Mouse (Mus musculus) lung, postnatal 0 days (tissue): ENCODE results near the gene Pip5kl1. TPM values are rescaled to one million over a fixed set of nuclear protein-coding genes. Genes with fewer than 3 reads are reported as not detected.

Source experiments
- ATAC-seq: fragments of 200-750 bp; cut with Nextera tagmentation; 2 replicates; pipeline ENCODE4 v1.8.0; 2017; ENCODE audit warnings: moderate library complexity
- DNase-seq: peaks from one replicate; pipeline ENCODE4 v3.0.0-alpha.2; 2016; ENCODE audit warnings: low spot score
- H3K27ac ChIP-seq: fragments of 300-500 bp; sonication (generic); 2 replicates; pipeline ENCODE4 v1.5.1; 2014; ENCODE audit warnings: antibody characterized with exemption, mild to moderate bottlenecking, low read length, mixed read lengths
- H3K27me3 ChIP-seq: fragments of 300-500 bp; sonication (generic); replicated peaks from 2 replicates; pipeline ENCODE4 v1.6.1; 2014; ENCODE audit warnings: low read length, mixed read lengths; ENCODE audit not compliant: insufficient read depth
- H3K36me3 ChIP-seq: fragments of 300-500 bp; sonication (generic); 2 replicates; pipeline ENCODE4 v1.6.1; 2014; ENCODE audit warnings: low read length, mixed read lengths; ENCODE audit not compliant: insufficient read depth
- H3K4me1 ChIP-seq: fragments of 300-500 bp; sonication (generic); 2 replicates; pipeline ENCODE4 v1.6.1; 2014; ENCODE audit warnings: antibody characterized with exemption, low read depth, low read length, mixed read lengths; ENCODE audit not compliant: insufficient read depth
- H3K4me2 ChIP-seq: fragments of 300-500 bp; sonication (generic); replicated peaks from 2 replicates; pipeline ENCODE4 v1.6.1; 2014; ENCODE audit warnings: low read depth, mild to moderate bottlenecking, low read length, moderate library complexity, mixed read lengths
- H3K4me3 ChIP-seq: fragments of 300-500 bp; sonication (generic); 2 replicates; pipeline ENCODE4 v1.5.1; 2014; ENCODE audit warnings: low read depth, low read length
- H3K9ac ChIP-seq: fragments of 300-500 bp; sonication (generic); replicated peaks from 2 replicates; pipeline ENCODE4 v1.6.1; 2014; ENCODE audit warnings: low read depth, mild to moderate bottlenecking
- H3K9me3 ChIP-seq: fragments of 300-500 bp; sonication (generic); 2 replicates; pipeline ENCODE4 v1.6.1; 2016; ENCODE audit warnings: low read length, mixed read lengths
- CTCF ChIP-seq: IDR thresholded peaks from 2 replicates; pipeline ENCODE4 v1.5.1; 2016; ENCODE audit warnings: antibody characterized with exemption, mild to moderate bottlenecking
- EP300 ChIP-seq: IDR thresholded peaks from 2 replicates; pipeline ENCODE4 v1.6.1; 2016; ENCODE audit warnings: antibody characterized with exemption, mild to moderate bottlenecking, control low read depth
- WGBS: fragments of 180-500 bp; shearing (Covaris S2); extraction: QIAGEN DNeasy Blood & Tissue Kit; methylation state at CpG from one replicate; pipeline ENCODE4 v1.1.7; 2014; 5-methylcytosine and 5-hydroxymethylcytosine counted together
- polyA plus RNA-seq: library from polyadenylated mRNA; unstranded; fragments of >200 nt; fragmentation: Nextera tagmentation; extraction: Ambion mirVana; gene quantifications from 2 replicates; pipeline ENCODE4 v1.2.1, GENCODE M21; 2015

Gene Pip5kl1
- polyA plus RNA-seq, 1 experiment from 2014 or later = not detected

DNA sequence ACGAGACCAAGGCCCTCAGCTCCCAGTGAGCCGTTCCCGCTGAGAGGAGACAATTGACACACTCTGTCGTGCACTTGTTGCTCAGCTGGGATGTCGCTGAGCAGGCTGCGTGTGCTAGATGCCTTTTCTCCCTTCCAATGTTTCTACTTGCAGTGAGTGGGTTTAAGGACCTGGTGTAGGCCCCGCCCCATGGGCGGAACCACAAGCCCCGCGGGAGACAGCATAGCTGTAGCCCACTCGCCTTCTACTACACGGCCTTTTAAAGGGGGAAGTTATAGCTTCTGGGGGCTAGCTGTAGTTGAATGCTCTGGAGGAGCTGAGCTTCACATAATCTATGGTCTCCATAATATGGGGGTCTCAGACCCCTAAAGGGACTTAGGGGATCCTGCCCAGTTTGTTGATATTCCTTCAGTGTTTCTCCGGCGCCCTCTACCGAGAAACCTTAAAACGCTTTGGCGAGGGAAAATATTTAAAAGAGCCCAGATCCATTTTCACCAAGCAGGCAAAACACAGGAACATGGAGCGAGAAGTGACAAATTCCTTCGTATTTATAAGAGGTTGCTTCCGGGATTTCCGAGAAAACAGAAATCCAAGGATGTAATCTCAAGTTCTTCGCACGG lies 36.1 kb downstream of the Pip5kl1 start:
- WGBS = 9% methylated on average over 23 of the region's 23 CpGs
- no peak overlapping the region; the same call in 1 of the 2 replicates for H3K9ac ChIP-seq
- H3K4me1 ChIP-seq = peaks cover 7% of the 10 kb centered on the region; the same call in 1 of the 2 replicates
- peak; percentile 64 for DNase-seq
- H3K27ac ChIP-seq = 0 out of 2 replicates have a peak overlapping the region, but pooled peaks have one; percentile 20
- no peaks in the 10 kb centered on the region for H3K27me3 ChIP-seq
- H3K9me3 ChIP-seq = no peaks in the 10 kb centered on the region
- H3K36me3 ChIP-seq = 0 out of 2 replicates have a peak, but pooled peaks cover 5% of the 10 kb centered on the region
- peak; percentile 20 for ATAC-seq
- peak overlapping the region; percentile 58 for H3K4me2 ChIP-seq
- no peak for TF ChIP-seq EP300
- peak; percentile 64 for TF ChIP-seq CTCF
- H3K4me3 ChIP-seq = peak overlapping the region; percentile 25

- 75% methylated on average over 26 of the region's 26 CpGs for WGBS
- H3K9ac ChIP-seq = no peak overlapping the region
- no peak for TF ChIP-seq EP300
- TF ChIP-seq CTCF = no peak
- no peak overlapping the region for H3K4me3 ChIP-seq
- DNase-seq = no peak
- no peaks in the 10 kb centered on the region for H3K9me3 ChIP-seq
- ATAC-seq = no peak
- peaks cover 10% of the 10 kb centered on the region; the same call in 1 of the 2 replicates for H3K36me3 ChIP-seq
- H3K27ac ChIP-seq = no peak overlapping the region
- H3K4me1 ChIP-seq = peaks cover 7% of the 10 kb centered on the region; the same call in 1 of the 2 replicates
- no peaks in the 10 kb centered on the region for H3K27me3 ChIP-seq
- no peak overlapping the region for H3K4me2 ChIP-seq
These were observed 37.7 kb downstream of the Pip5kl1 start for GRCm38 (mm10) chr2:32612274-32612673.

- DNase-seq = no peak
- Histone ChIP-seq H3K27ac (no peak overlapping the region), H3K27me3 (no peaks in the 10 kb centered on the region), H3K36me3 (peaks cover 11% of the 10 kb centered on the region; the same call in 1 of the 2 replicates), H3K4me3 (no peak overlapping the region), H3K4me2 (no peak overlapping the region), H3K9ac (no peak overlapping the region), H3K9me3 (no peaks in the 10 kb centered on the region), H3K4me1 (peaks cover 18% of the 10 kb centered on the region)
- WGBS = 100% methylated on average over 1 of the region's 1 CpGs
- TF ChIP-seq CTCF = no peak
- TF ChIP-seq EP300 = no peak
- ATAC-seq = no peak
These were observed 42.5 kb downstream of the Pip5kl1 start for GRCm38 (mm10) chr2:32617109-32617508.

GRCm38 (mm10) chr2:32617601-32618000 lies 43.0 kb downstream of the Pip5kl1 start:
- no peak for ATAC-seq
- no peak for TF ChIP-seq EP300
- TF ChIP-seq CTCF = peak; percentile 57
- 95% methylated on average over 4 of the region's 4 CpGs for WGBS

GRCm38 (mm10) chr2:32618051-32618450 lies 43.5 kb downstream of the Pip5kl1 start:
- no peak for DNase-seq
- TF ChIP-seq CTCF (no peak), EP300 (no peak)
- H3K4me3 ChIP-seq = no peak overlapping the region
- no peak overlapping the region for H3K27ac ChIP-seq
- no peak for ATAC-seq
- no peak overlapping the region for H3K9ac ChIP-seq
- H3K4me2 ChIP-seq = no peak overlapping the region
- H3K4me1 ChIP-seq = peaks cover 18% of the 10 kb centered on the region
- H3K27me3 ChIP-seq = no peaks in the 10 kb centered on the region
- H3K36me3 ChIP-seq = peaks cover 11% of the 10 kb centered on the region; the same call in 1 of the 2 replicates
- WGBS = 73% methylated on average over 9 of the region's 9 CpGs
- no peaks in the 10 kb centered on the region for H3K9me3 ChIP-seq

More at GRCm38 (mm10) chr2:32617601-32618000, 43.0 kb downstream of the Pip5kl1 start:
- Histone ChIP-seq H3K36me3 (peaks cover 11% of the 10 kb centered on the region; the same call in 1 of the 2 replicates), H3K4me1 (peaks cover 18% of the 10 kb centered on the region), H3K9me3 (no peaks in the 10 kb centered on the region), H3K27ac (no peak overlapping the region), H3K27me3 (no peaks in the 10 kb centered on the region), H3K4me2 (no peak overlapping the region), H3K4me3 (no peak overlapping the region), H3K9ac (no peak overlapping the region)
- DNase-seq = no peak

DNA sequence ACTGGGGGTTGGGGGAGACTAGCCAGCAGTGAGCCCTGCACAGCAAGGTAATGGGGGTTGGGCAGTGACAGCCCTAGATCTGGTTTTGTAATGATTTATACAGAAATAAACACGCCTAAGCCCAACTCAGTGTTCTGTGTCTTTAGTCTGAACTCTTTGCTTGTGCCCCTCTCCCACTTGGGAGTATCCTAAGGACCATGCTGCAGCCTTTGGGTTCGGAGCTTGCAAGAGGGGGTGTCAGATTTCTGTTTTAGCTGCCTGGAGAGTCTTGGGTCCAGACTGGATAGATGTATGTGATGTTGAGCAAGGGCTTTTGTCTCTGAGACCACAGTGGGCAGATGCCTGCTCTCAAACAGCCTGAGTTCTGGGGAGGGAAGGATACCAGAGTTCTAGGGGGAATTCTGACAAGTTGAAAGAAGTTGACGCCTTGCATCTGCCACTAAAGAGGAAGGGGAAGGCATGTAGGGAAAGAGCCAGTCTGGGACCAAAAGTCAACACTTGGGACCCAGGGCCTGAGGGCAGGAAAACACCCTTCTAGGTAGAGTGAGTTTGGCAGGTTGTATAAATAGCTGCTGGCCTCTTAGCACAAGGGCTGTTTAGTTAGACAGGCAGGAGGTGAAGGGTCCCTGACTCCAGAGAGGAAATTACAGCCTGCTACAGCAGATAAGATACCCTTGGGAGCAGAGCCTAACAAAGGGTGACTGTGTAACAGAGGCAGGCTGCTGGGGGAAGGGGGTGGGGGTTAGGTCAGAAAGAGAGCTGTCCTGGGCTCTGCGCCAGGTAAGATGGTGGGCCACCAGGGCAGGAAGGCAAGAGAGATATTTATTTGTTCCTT lies 46.3 kb downstream of the Pip5kl1 start:
- no peak overlapping the region for H3K4me2 ChIP-seq
- H3K27me3 ChIP-seq = no peaks in the 10 kb centered on the region
- H3K4me1 ChIP-seq = peaks cover 26% of the 10 kb centered on the region
- no peaks in the 10 kb centered on the region for H3K9me3 ChIP-seq
- ATAC-seq (peak; percentile 82), DNase-seq (peak; percentile 82)
- H3K4me3 ChIP-seq = no peak overlapping the region
- H3K36me3 ChIP-seq = peaks cover 6% of the 10 kb centered on the region; the same call in 1 of the 2 replicates
- TF ChIP-seq CTCF (no peak), EP300 (peak; percentile 46; the same call in 1 of the 2 replicates)
- WGBS = 10% methylated on average over 4 of the region's 4 CpGs
- no peak overlapping the region for H3K9ac ChIP-seq
- peak overlapping the region; percentile 74 for H3K27ac ChIP-seq
